Mouse (Mus musculus) urinary bladder, postnatal 25 days (tissue): ENCODE data around the gene Prcc.
"Not testable (repeated sequence)": the region's sequence is repeated elsewhere in the genome, so short reads cannot be mapped to it uniquely, and the experiment has no call there.

Experiments used
- DNase-seq: peaks from one replicate; pipeline ENCODE4 v3.0.0; 2022; ENCODE audit warnings: low spot score

Gene Prcc

DNA sequence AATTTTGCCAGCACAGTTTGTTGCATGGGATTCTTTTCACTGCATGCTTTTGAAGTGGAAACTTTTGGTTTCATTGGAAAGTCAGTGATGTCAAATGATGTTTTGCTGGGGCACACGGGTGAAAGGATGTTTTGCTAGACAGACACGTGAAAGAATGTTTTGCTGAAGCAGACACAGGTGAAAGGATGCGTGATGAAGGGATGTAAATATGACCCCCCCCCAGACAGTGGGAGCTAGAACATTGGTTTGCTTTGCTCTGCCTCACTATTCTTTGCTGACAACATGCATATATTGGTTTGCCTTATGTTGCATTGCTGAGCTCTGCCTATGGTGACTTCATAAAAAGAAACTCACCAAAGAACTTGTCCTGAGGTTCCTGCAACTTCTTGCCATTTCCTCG is 40.4 kb downstream of the Prcc start:
- DNase-seq, result no peak

DNA sequence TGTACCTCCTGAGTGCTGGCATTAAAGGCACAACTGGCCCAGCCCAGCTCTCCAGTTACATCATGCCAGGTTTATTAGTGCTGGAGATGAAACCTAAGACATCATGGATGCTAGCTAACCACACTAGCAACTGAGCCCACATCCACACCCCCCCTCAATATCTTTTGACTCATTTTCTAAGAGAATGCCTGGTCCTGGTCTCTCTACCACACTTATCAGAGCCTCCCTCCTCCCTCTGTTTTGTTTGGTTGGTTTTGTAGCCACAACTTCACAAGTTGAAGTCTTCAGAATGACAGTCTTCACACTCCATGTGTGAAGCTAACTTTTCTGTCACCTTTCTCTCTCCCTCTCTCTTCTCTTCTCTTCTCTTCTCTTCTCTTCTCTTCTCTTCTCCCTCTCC is 44.5 kb downstream of the Prcc start:
- DNase-seq, result no peak

- DNase-seq, result peak; percentile 81
These were observed 46.8 kb downstream of the Prcc start for GRCm38 (mm10) chr3:87838622-87839021.

DNA sequence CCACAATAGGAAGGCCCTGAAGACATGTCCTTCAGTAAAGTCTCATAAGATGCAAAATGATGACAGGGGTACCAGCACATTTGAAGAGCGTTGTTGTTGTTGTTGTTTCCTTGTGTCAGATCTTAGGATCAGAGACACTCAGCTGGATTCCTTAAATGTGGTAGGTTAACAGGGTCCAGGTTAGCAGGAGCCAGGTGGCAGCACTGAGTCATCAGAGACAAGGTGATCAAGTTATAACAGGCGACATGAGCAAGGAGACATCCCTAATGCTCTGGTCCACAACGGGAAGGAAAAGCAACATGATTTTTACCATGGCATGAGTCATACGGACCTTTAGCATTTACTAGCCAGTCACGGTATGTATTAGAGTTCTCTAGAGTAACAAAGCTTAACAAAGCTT is 51.9 kb downstream of the Prcc start:
- DNase-seq, result no peak

DNA sequence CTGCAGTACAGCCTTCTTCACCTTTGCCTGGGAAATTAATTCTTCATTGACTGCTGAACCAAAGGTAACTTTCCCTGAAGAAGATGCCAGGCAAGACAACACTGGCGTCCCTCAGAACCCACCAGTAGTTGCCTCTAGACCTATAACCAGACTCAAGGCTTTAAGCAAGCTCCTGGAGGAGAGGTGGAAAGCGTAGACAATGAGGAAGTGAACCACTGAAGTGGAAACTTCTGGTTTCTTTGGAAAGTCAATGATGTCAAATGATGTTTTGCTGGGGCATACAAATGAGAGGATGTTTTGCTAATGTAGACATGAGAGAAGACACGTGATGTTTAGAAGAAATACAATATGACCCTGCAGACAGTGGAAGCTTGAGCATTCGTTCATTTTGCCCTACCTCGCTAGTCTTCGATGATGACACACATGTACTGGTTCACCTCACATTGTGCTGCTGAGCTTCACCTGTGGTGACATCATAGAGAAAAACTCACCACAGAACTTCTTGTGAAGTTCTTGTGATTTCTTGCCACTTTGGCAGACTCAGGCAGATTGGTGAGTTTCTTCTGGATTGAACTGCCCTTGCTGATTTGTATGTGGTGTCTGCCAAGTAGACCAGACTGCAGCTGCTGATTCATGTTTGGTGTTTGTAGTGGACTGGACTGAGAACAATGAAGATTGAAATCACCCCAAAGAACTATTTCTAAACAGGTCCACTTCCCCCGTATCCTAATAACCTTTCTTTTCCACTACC is 53.1 kb downstream of the Prcc start:
- no peak for DNase-seq

- no peak for DNase-seq
These were observed 56.4 kb downstream of the Prcc start for GRCm38 (mm10) chr3:87829025-87829424.

- no peak for DNase-seq
These were observed 57.0 kb downstream of the Prcc start for GRCm38 (mm10) chr3:87828435-87828834.

GRCm38 (mm10) chr3:87824206-87824605 is 61.2 kb downstream of the Prcc start, which contains the start of gene Pear1:
TSS of gene Pear1 (minus strand) at chr3:87824306.
- not testable (repeated sequence) for DNase-seq

GRCm38 (mm10) chr3:87818226-87818625 is 67.2 kb downstream of the Prcc start:
- no peak for DNase-seq

DNA sequence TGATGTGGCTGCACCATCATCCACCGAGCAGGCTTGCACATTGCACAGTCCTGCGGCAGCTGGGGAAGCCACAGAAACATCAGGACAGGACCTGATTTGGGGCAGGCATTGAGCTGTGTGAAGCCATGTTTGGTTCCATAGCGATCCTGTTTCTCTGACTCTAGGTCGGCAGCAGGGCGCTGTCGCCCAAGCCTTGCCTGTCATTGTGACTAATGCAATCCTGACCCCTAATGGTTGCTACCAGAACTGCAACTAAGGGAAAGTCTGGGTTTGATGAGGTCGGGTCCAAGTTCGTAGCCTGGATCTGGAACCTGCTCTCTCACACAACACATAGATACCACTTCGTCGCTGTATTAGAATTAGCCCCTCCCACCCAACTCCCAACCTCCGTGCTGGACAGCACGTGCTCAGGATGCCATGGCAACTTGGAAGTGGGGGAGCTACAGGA is 68.7 kb downstream of the Prcc start:
- peak; percentile 73 for DNase-seq

- DNase-seq, result no peak
These were observed 69.2 kb downstream of the Prcc start for GRCm38 (mm10) chr3:87816166-87816565.

- no peak for DNase-seq
These were observed 72.5 kb downstream of the Prcc start for GRCm38 (mm10) chr3:87812873-87813272.

DNA sequence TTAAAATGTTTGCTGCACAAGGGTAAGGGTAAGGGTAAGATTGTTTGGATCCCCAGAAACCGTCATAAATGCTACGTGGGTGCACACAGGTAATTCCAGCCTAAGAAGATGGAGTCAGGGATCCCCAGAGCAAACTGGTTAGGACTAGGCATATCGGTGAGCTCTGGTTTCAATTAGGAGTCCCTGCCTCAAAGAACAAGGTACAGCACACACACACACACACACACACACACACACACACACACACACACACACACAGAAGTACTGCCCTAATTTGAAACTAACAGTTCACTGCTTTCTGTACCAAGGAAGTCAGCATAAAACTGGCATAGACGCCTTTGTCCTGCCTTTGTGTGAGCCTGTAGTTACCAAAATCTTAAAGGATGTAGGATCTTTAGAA is 73.0 kb downstream of the Prcc start:
- DNase-seq, result no peak

DNA sequence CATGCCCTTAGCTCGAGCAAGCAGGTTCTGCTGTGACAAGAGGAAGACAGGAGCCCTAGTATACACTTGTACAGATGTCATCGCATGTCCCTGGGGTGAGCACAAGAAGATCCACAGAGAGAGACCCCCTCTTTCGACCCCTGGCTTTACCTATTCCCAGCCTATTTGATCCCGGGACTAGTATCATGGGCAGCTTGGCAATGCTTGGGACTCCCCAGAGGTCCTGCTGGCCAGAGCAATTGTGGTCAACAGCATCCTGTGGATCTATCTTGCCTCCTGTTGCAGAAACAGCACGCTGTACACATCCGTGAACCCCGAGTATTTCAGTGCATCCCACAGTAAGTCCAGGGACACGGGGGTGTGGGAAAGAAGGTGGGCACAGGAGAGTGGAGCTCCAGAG is 74.1 kb downstream of the Prcc start:
- DNase-seq, result no peak

DNA sequence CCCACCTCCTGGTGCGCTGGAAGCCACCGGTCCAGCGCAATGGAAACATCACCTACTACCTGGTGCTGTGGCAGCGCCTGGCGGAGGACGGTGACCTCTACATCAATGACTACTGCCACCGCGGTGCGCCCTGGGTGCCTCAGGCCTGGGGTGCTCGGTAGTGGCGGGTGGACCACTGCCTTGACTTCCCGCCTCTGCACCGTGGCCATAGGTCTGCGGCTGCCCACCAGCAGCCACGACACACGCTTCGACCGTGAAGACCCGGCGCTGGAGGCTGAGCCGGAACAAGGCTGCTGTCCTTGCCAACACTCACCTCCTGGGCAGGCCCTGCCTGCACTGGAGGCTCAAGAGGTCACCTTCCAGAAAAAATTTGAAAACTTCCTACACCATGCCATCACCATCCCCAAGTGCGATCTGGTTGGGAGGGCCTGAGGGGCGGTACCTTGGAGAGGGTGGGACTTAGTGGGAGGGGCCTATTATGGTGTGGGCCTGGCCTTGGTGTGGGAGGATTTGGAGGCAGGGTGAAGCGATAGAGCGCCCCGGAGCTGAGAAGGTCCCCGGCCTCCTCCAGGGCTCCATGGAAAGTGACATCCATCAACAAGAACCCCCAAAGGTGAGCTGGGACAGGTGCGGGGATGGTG is 76.0 kb downstream of the Prcc start:
- no peak for DNase-seq
